Mouse (Mus musculus) limb, embryonic 15.5 days (tissue): ENCODE results near the gene Stom. TPM values are rescaled to one million over a fixed set of nuclear protein-coding genes. Genes with fewer than 3 reads are reported as not detected.

Experiments used
- ATAC-seq: fragments of 200-750 bp; cut with Nextera tagmentation; 2 replicates; pipeline ENCODE4 v1.8.0; 2017; ENCODE audit warnings: low read depth, moderate TSS enrichment; ENCODE audit not compliant: insufficient number of reproducible peaks, low FRiP score, low TSS enrichment
- H3K27ac ChIP-seq: fragments of 300-500 bp; sonication (generic); 2 replicates; pipeline ENCODE4 v1.5.1; 2015; ENCODE audit warnings: moderate library complexity, mild to moderate bottlenecking, inconsistent platforms
- H3K27me3 ChIP-seq: fragments of 300-500 bp; sonication (generic); 2 replicates; pipeline ENCODE4 v1.6.1; 2015; ENCODE audit warnings: inconsistent platforms
- H3K36me3 ChIP-seq: fragments of 300-500 bp; sonication (generic); 2 replicates; pipeline ENCODE4 v1.6.1; 2015; ENCODE audit warnings: inconsistent platforms
- H3K4me1 ChIP-seq: fragments of 300-500 bp; sonication (generic); 2 replicates; pipeline ENCODE4 v1.6.1; 2015; ENCODE audit warnings: inconsistent platforms
- H3K4me2 ChIP-seq: fragments of 300-500 bp; sonication (generic); 2 replicates; pipeline ENCODE4 v1.6.1; 2015; ENCODE audit warnings: mild to moderate bottlenecking, inconsistent platforms
- H3K4me3 ChIP-seq: fragments of 300-500 bp; sonication (generic); 2 replicates; pipeline ENCODE4 v1.5.1; 2015; ENCODE audit warnings: mild to moderate bottlenecking, inconsistent platforms
- H3K9ac ChIP-seq: fragments of 300-500 bp; sonication (generic); 2 replicates; pipeline ENCODE4 v1.6.1; 2015; ENCODE audit warnings: inconsistent platforms
- H3K9me3 ChIP-seq: fragments of 300-500 bp; sonication (generic); 2 replicates; pipeline ENCODE4 v1.6.1; 2016; ENCODE audit warnings: inconsistent platforms
- WGBS: fragments of 180-500 bp; shearing (Covaris S2); methylation state at CpG from one replicate; pipeline ENCODE4 v1.1.7; 2015; 5-methylcytosine and 5-hydroxymethylcytosine counted together
- polyA plus RNA-seq: library from polyadenylated mRNA; unstranded; fragments of >200 nt; fragmentation: Nextera tagmentation; extraction: Ambion mirVana; gene quantifications from 2 replicates; pipeline ENCODE4 v1.2.1, GENCODE M21; 2015

Stom gene
- polyA plus RNA-seq, 1 experiment from 2014 or later, result 22.2 TPM

GRCm38 (mm10) chr2:35317604-35318003, 19.2 kb downstream of the Stom start:
- WGBS, result 83% methylated on average over 4 of the region's 4 CpGs
- Histone ChIP-seq H3K27ac (no peak overlapping the region), H3K9me3 (no peaks in the 10 kb centered on the region), H3K4me2 (no peak overlapping the region), H3K36me3 (0 out of 2 replicates have a peak, but pooled peaks cover 4% of the 10 kb centered on the region), H3K9ac (no peak overlapping the region), H3K27me3 (no peaks in the 10 kb centered on the region), H3K4me1 (peaks cover 10% of the 10 kb centered on the region; the same call in 1 of the 2 replicates), H3K4me3 (no peak overlapping the region)
- ATAC-seq, result no peak

DNA sequence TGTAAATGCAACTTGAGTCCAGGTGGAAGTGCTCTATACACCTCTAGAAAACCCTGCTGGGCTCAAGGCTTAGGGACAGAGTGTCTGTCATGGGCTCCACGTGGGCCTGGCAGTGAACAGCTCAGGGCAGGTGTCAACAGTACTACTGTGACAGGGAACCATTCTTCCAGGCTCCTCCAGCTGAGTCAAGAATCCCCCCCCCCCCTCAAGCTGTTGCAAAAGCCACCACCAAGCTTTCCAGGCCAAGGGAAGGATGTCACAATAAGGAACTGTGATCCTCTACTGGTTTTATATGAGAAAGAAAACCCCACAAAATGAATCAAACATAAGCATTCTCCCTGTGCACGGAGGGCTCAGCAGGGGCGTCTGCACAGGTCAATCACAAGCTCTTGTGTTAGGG, 22.5 kb downstream of the Stom start:
- H3K4me3 ChIP-seq, result no peak overlapping the region
- H3K4me2 ChIP-seq, result no peak overlapping the region
- H3K9me3 ChIP-seq, result no peaks in the 10 kb centered on the region
- H3K9ac ChIP-seq, result no peak overlapping the region
- 45% methylated on average over 3 of the region's 3 CpGs for WGBS
- H3K27ac ChIP-seq, result no peak overlapping the region
- H3K27me3 ChIP-seq, result no peaks in the 10 kb centered on the region
- peaks cover 5% of the 10 kb centered on the region; the same call in 1 of the 2 replicates for H3K4me1 ChIP-seq
- no peak for ATAC-seq
- peaks cover 4% of the 10 kb centered on the region; the same call in 1 of the 2 replicates for H3K36me3 ChIP-seq

GRCm38 (mm10) chr2:35309906-35310493, 26.8 kb downstream of the Stom start:
- Histone ChIP-seq H3K4me2 (no peak overlapping the region), H3K9ac (no peak overlapping the region), H3K4me3 (no peak overlapping the region), H3K4me1 (peaks cover 5% of the 10 kb centered on the region; the same call in 1 of the 2 replicates), H3K36me3 (peaks cover 25% of the 10 kb centered on the region), H3K27ac (no peak overlapping the region), H3K9me3 (no peaks in the 10 kb centered on the region), H3K27me3 (no peaks in the 10 kb centered on the region)
- no peak for ATAC-seq
- WGBS, result 81% methylated on average over 4 of the region's 4 CpGs

GRCm38 (mm10) chr2:35308166-35308565, 28.6 kb downstream of the Stom start:
- Histone ChIP-seq H3K4me3 (no peak overlapping the region), H3K27ac (no peak overlapping the region), H3K4me2 (no peak overlapping the region), H3K27me3 (no peaks in the 10 kb centered on the region), H3K9ac (no peak overlapping the region), H3K36me3 (peaks cover 43% of the 10 kb centered on the region), H3K9me3 (no peaks in the 10 kb centered on the region), H3K4me1 (peaks cover 3% of the 10 kb centered on the region; the same call in 1 of the 2 replicates)
- WGBS, result 62% methylated on average over 1 of the region's 1 CpGs
- ATAC-seq, result no peak

DNA sequence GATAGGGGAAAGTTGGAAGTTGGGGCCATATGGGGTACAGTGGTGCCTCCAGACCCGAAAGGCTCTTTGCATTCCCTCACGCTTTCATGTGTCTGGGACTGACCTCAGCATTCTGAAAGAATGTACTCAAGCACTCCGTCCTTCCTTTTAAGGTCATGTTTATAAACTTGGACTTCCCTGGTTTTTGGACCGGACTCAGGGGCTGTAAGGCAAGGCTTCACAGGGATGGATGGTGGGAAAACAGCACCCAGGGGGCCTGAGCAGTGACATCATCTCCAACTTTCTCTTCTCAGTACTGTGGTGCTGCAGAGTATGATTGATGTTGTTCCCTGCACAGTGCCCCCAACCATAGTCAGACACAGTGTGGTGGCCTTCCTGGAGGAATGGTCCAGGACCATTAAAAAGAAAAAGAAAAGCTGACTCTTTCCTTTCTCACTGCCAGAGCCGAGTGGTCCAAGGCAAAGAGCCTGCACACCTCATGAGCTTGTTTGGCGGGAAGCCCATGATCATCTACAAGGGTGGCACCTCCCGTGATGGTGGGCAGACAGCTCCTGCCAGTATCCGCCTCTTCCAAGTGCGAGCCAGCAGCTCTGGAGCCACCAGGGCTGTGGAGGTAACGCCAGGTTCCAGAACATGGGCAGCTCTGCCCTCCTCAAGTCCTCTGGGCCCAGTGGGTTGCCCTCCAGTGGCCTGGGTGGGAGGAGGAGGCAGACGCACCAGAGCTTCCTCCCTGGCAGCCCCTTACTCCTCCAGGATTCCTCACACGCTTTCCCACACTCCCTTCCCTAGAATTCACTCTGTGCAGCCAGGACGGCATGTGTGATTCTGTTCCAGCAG, 34.5 kb downstream of the Stom start:
- 76% methylated on average over 13 of the region's 13 CpGs for WGBS
- no peaks in the 10 kb centered on the region for H3K27me3 ChIP-seq

DNA sequence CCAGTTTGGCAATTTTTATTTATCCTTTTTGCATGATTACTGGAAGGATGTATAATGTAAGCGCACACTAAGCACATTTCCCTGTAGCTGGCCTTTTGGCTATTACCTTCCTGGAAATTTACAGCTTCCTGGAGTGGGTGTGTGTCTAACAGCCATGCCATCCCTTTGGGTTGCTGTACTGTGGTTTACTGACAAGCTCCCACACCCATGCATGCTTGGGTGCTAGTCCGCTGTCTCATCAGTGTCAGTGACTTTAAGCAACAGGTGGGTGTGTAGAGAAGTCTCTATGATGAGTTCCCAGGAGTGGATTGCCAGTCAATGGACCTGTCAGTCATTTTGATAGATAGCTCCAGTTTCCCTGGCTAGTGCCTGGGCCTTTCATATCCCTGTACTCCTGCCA, 37.3 kb downstream of the Stom start:
- ATAC-seq, result no peak
- Histone ChIP-seq H3K9me3 (no peaks in the 10 kb centered on the region), H3K27me3 (no peaks in the 10 kb centered on the region), H3K36me3 (peaks cover 63% of the 10 kb centered on the region), H3K9ac (no peak overlapping the region), H3K4me2 (no peak overlapping the region), H3K4me3 (no peak overlapping the region), H3K27ac (no peak overlapping the region), H3K4me1 (peaks cover 2% of the 10 kb centered on the region; the same call in 1 of the 2 replicates)
- 86% methylated on average over 2 of the region's 2 CpGs for WGBS

More for the DNA sequence above, 34.5 kb downstream of the Stom start:
- Histone ChIP-seq H3K4me2 (no peak overlapping the region), H3K9me3 (no peaks in the 10 kb centered on the region), H3K4me1 (peaks cover 2% of the 10 kb centered on the region; the same call in 1 of the 2 replicates), H3K9ac (no peak overlapping the region), H3K36me3 (peaks cover 50% of the 10 kb centered on the region), H3K4me3 (no peak overlapping the region), H3K27ac (no peak overlapping the region)
- no peak for ATAC-seq

GRCm38 (mm10) chr2:35297703-35298332, 39.0 kb downstream of the Stom start:
- WGBS, result 23% methylated on average over 15 of the region's 15 CpGs

GRCm38 (mm10) chr2:35293291-35293690, 43.5 kb downstream of the Stom start:
- no peak overlapping the region for H3K27ac ChIP-seq
- no peak overlapping the region for H3K9ac ChIP-seq
- H3K4me3 ChIP-seq, result no peak overlapping the region
- H3K4me1 ChIP-seq, result no peaks in the 10 kb centered on the region
- no peak overlapping the region for H3K4me2 ChIP-seq
- H3K27me3 ChIP-seq, result no peaks in the 10 kb centered on the region
- WGBS, result 82% methylated on average over 8 of the region's 8 CpGs
- no peaks in the 10 kb centered on the region for H3K9me3 ChIP-seq
- no peak for ATAC-seq
- peaks cover 54% of the 10 kb centered on the region for H3K36me3 ChIP-seq

More at GRCm38 (mm10) chr2:35297703-35298332, 39.0 kb downstream of the Stom start:
- Histone ChIP-seq H3K9ac (no peak overlapping the region), H3K27ac (no peak overlapping the region), H3K9me3 (no peaks in the 10 kb centered on the region), H3K4me1 (peaks cover 2% of the 10 kb centered on the region; the same call in 1 of the 2 replicates), H3K4me3 (no peak overlapping the region), H3K4me2 (no peak overlapping the region), H3K36me3 (peaks cover 58% of the 10 kb centered on the region), H3K27me3 (no peaks in the 10 kb centered on the region)
- 0 out of 2 replicates have a peak, but pooled peaks have one; percentile 27 for ATAC-seq

DNA sequence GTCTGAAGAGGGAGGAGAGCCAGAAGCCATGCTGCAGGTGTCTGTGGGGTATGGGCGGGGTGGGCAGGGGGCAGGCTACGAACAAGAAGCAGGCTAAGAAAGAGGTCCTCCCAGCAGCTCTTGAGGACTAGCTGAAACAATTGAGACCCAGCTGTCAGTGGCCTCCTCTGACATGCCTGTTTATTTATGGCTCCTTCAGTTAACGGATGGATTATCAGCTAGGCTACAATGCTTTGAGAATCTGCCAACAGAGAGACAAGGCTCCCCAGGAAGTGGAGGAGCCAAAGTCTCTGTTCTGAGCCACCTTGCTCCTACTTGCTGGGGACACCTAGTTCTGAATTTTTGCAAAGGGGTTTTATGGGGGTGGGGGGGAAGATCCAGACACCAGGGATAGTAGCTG, 44.1 kb downstream of the Stom start:
- Histone ChIP-seq H3K27me3 (no peaks in the 10 kb centered on the region), H3K27ac (no peak overlapping the region), H3K9me3 (no peaks in the 10 kb centered on the region), H3K4me2 (no peak overlapping the region), H3K9ac (no peak overlapping the region), H3K36me3 (peaks cover 54% of the 10 kb centered on the region), H3K4me3 (no peak overlapping the region), H3K4me1 (no peaks in the 10 kb centered on the region)
- 83% methylated on average over 3 of the region's 3 CpGs for WGBS
- no peak for ATAC-seq

GRCm38 (mm10) chr2:35291856-35292255, 44.9 kb downstream of the Stom start:
- peaks cover 51% of the 10 kb centered on the region for H3K36me3 ChIP-seq
- 16% methylated on average over 3 of the region's 3 CpGs for WGBS

GRCm38 (mm10) chr2:35288758-35289635, 47.8 kb downstream of the Stom start:
- peaks cover 47% of the 10 kb centered on the region for H3K36me3 ChIP-seq
- H3K9me3 ChIP-seq, result no peaks in the 10 kb centered on the region
- H3K4me1 ChIP-seq, result 0 out of 2 replicates have a peak, but pooled peaks cover 3% of the 10 kb centered on the region
- H3K9ac ChIP-seq, result no peak overlapping the region
- ATAC-seq, result no peak
- no peaks in the 10 kb centered on the region for H3K27me3 ChIP-seq
- H3K27ac ChIP-seq, result no peak overlapping the region
- WGBS, result 42% methylated on average over 13 of the region's 13 CpGs
- no peak overlapping the region for H3K4me3 ChIP-seq
- H3K4me2 ChIP-seq, result no peak overlapping the region

More at GRCm38 (mm10) chr2:35291856-35292255, 44.9 kb downstream of the Stom start:
- Histone ChIP-seq H3K4me3 (no peak overlapping the region), H3K9me3 (no peaks in the 10 kb centered on the region), H3K9ac (no peak overlapping the region), H3K27me3 (no peaks in the 10 kb centered on the region), H3K4me2 (no peak overlapping the region), H3K4me1 (0 out of 2 replicates have a peak, but pooled peaks cover 3% of the 10 kb centered on the region), H3K27ac (no peak overlapping the region)
- ATAC-seq, result no peak
